42 mouse cellular contexts compared by ENCODE assay signal in the genomic region with DNA sequence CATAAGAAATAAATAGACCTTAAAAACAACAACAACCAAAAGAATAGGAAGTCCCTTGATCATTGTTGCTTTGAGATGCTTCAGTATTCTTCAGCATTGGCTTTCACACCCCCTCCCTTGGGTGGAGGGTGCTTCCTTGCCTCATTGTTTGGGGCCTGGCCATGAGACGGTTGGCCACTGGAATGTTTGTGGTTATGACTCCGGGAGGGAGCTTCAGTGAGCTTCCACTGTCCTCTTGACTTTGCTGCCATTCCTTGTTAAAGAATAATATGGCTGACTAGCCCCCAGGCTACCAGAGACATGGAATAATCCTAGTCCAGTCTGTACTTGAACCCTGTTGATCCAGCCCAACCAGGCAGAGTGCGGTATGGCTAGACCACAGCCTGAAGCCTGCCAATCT. TPM values are rescaled to one million over a fixed set of nuclear protein-coding genes. Genes with fewer than 3 reads are reported as not detected.
"Had no signal": no experiment of that assay in that cellular context is flagged by ENCODE, and none has a peak within 500 bp of the region (broad histone marks: within the 10 kb centered on the region; RNA-seq: fewer than 3 reads in every experiment).

No protein-coding gene starts in this region.

- H3K27me3 ChIP-seq: heart, embryonic 12.5 days; hindbrain, embryonic 13.5 days; hindbrain, embryonic 15.5 days; limb, embryonic 13.5 days; limb, embryonic 15.5 days; liver, embryonic 12.5 days had no signal

- DNase-seq: gastrocnemius, postnatal 14 days; gastrocnemius, postnatal 36 days; heart, adult 11 months; heart, adult 2 months; heart, postnatal 10 days; heart, postnatal 4 days; kidney, adult 11 months; kidney, adult 2 months; kidney, adult 9 months; kidney, postnatal 14 days; kidney, postnatal 36 days; layer of hippocampus, adult 9-11 months; layer of hippocampus, postnatal 36 days; left cerebral cortex, postnatal 4 days had no signal

- H3K4me2 ChIP-seq: heart, embryonic 12.5 days; hindbrain, embryonic 13.5 days; hindbrain, embryonic 15.5 days; limb, embryonic 13.5 days; limb, embryonic 15.5 days; liver, embryonic 12.5 days had no signal

- H3K27ac ChIP-seq: heart, adult 2 months; heart, embryonic 10.5 days; hindbrain, embryonic 10.5 days; hindbrain, embryonic 13.5 days; hindbrain, embryonic 15.5 days; hindbrain, postnatal 0 days; kidney, postnatal 0 days; limb, embryonic 13.5 days; limb, embryonic 15.5 days; liver, embryonic 12.5 days; liver, embryonic 14.5 days had no signal

- H3K4me3 ChIP-seq: heart, adult 2 months; heart, embryonic 10.5 days; heart, embryonic 12.5 days; hindbrain, embryonic 10.5 days; hindbrain, embryonic 13.5 days; hindbrain, embryonic 15.5 days; limb, embryonic 13.5 days; limb, embryonic 15.5 days; liver, embryonic 12.5 days had no signal

- H3K36me3 ChIP-seq: hindbrain, embryonic 15.5 days had no signal

- H3K9me3 ChIP-seq: heart, embryonic 10.5 days; heart, embryonic 12.5 days; hindbrain, embryonic 13.5 days; hindbrain, embryonic 15.5 days; limb, embryonic 13.5 days; limb, embryonic 15.5 days; liver, embryonic 12.5 days had no signal

- H3K9ac ChIP-seq: heart, embryonic 12.5 days; hindbrain, embryonic 13.5 days; hindbrain, embryonic 15.5 days; limb, embryonic 13.5 days; limb, embryonic 15.5 days; liver, embryonic 12.5 days; liver, embryonic 14.5 days had no signal

- ATAC-seq: hindbrain, postnatal 0 days; intestine, embryonic 16.5 days; liver, embryonic 12.5 days had no signal

RNA-seq across cellular contexts. Expression of a gene that starts 29.7 kb away (rescaled TPM):
- total RNA-seq: gastrocnemius, adult 18-20 months; gastrocnemius, adult 8-10 months; gastrocnemius, postnatal 14 days; gastrocnemius, postnatal 36 days; heart, adult 2 months; heart, postnatal 10 days; heart, postnatal 25 days; heart, postnatal 4 days; hindbrain, postnatal 0 days; layer of hippocampus, adult 18-20 months; layer of hippocampus, adult 8-10 months; layer of hippocampus, postnatal 14 days; layer of hippocampus, postnatal 36 days; left cerebral cortex, adult 18-20 months; left cerebral cortex, adult 8-10 months; left cerebral cortex, postnatal 10 days; left cerebral cortex, postnatal 25 days; left cerebral cortex, postnatal 4 days; liver, adult 2 months had no signal
- polyA plus RNA-seq: gonadal fat pad, adult 2 months; heart, adult 2 months; heart, embryonic 14.5 days; hindbrain, embryonic 13.5 days; hindbrain, postnatal 0 days; intestine, embryonic 14.5 days; kidney, adult 2 months; kidney, postnatal 0 days; large intestine, adult 2 months; limb, embryonic 11.5 days; limb, embryonic 15.5 days; liver, adult 2 months; liver, embryonic 14.5 days had no signal

RNA-seq across cellular contexts. Expression of a gene that starts 52.1 kb away (rescaled TPM):
- total RNA-seq: hindbrain, postnatal 0 days; layer of hippocampus, adult 18-20 months; layer of hippocampus, adult 8-10 months; layer of hippocampus, postnatal 14 days; layer of hippocampus, postnatal 36 days; left cerebral cortex, adult 18-20 months; left cerebral cortex, adult 8-10 months; left cerebral cortex, postnatal 25 days; left cerebral cortex, postnatal 4 days; liver, adult 2 months had no signal
- polyA plus RNA-seq: hindbrain, embryonic 10.5 days; hindbrain, embryonic 13.5 days; hindbrain, embryonic 15.5 days; hindbrain, postnatal 0 days; limb, embryonic 11.5 days; liver, adult 2 months; liver, embryonic 12.5 days; liver, embryonic 14.5 days had no signal
